ENCODE assay signal across 8 mouse cellular contexts in genomic region chr8:83441656-83442242, GRCm38 (mm10). TPM values are rescaled to one million over a fixed set of nuclear protein-coding genes. Genes with fewer than 3 reads are reported as not detected.
DNase-seq lines count a peak whose midpoint lies in the region; ATAC-seq lines count a peak whose summit lies in the region.

No protein-coding gene starts in this region.

- H3K9me3 ChIP-seq in kidney, embryonic 14.5 days (ENCODE audit: control insufficient read depth, low read length) = no peaks in the 10 kb centered on the region
- no peaks in the 10 kb centered on the region for H3K9me3 ChIP-seq in forebrain, embryonic 12.5 days
- no peaks in the 10 kb centered on the region for H3K9me3 ChIP-seq in limb, embryonic 15.5 days

- 2% methylated on average over 29 of the region's 29 CpGs for WGBS in kidney, embryonic 14.5 days
- under 1% methylated on average over 29 of the region's 29 CpGs for WGBS in forebrain, embryonic 12.5 days
- WGBS in limb, embryonic 15.5 days = 2% methylated on average over 29 of the region's 29 CpGs

- peak overlapping the region; percentile 94 for H3K9ac ChIP-seq in kidney, embryonic 14.5 days (ENCODE audit: low read depth, low read length)
- H3K9ac ChIP-seq in forebrain, embryonic 12.5 days = peak overlapping the region; percentile 94
- H3K9ac ChIP-seq in limb, embryonic 15.5 days = peak overlapping the region; percentile 84

- H3K4me3 ChIP-seq in kidney, embryonic 14.5 days (ENCODE audit: low read length) = peak overlapping the region; percentile 98
- H3K4me3 ChIP-seq in forebrain, embryonic 12.5 days (replicated peaks) = peak overlapping the region; percentile 78
- peak overlapping the region; percentile 84 for H3K4me3 ChIP-seq in limb, embryonic 15.5 days

- no peaks in the 10 kb centered on the region for H3K27me3 ChIP-seq in kidney, embryonic 14.5 days (ENCODE audit: control insufficient read depth, insufficient read depth, low read length)
- H3K27me3 ChIP-seq in forebrain, embryonic 12.5 days = no peaks in the 10 kb centered on the region
- no peaks in the 10 kb centered on the region for H3K27me3 ChIP-seq in limb, embryonic 15.5 days

- no peak for DNase-seq in kidney, postnatal 4 days
- DNase-seq in NIH3T3 (ENCODE audit: low read depth) = peak; percentile 24
- no peak for DNase-seq in spleen, adult 12 weeks (ENCODE audit: low spot score)
- DNase-seq in gastrocnemius, postnatal 14 days = no peak

- peak overlapping the region; percentile 85 for H3K27ac ChIP-seq in kidney, embryonic 14.5 days (ENCODE audit: low read depth, low read length)
- peak overlapping the region; percentile 92 for H3K27ac ChIP-seq in forebrain, embryonic 12.5 days
- H3K27ac ChIP-seq in limb, embryonic 15.5 days = peak overlapping the region; percentile 92

- H3K4me1 ChIP-seq in kidney, embryonic 14.5 days (ENCODE audit: control insufficient read depth, insufficient read depth, low read length) = peaks cover 4% of the 10 kb centered on the region; the same call in 1 of the 2 replicates
- peaks cover 19% of the 10 kb centered on the region for H3K4me1 ChIP-seq in forebrain, embryonic 12.5 days
- peaks cover 15% of the 10 kb centered on the region; the same call in 1 of the 2 replicates for H3K4me1 ChIP-seq in limb, embryonic 15.5 days

- peak overlapping the region; percentile 74 for H3K4me2 ChIP-seq in kidney, embryonic 14.5 days (replicated peaks; ENCODE audit: low read depth, low read length)
- H3K4me2 ChIP-seq in forebrain, embryonic 12.5 days = peak overlapping the region; percentile 62
- peak overlapping the region; percentile 71 for H3K4me2 ChIP-seq in limb, embryonic 15.5 days

- peaks cover 4% of the 10 kb centered on the region; the same call in 1 of the 2 replicates for H3K36me3 ChIP-seq in kidney, embryonic 14.5 days (ENCODE audit: control insufficient read depth, insufficient read depth, low read length)
- H3K36me3 ChIP-seq in forebrain, embryonic 12.5 days (replicated peaks) = peaks cover 10% of the 10 kb centered on the region
- peaks cover 9% of the 10 kb centered on the region; the same call in 1 of the 2 replicates for H3K36me3 ChIP-seq in limb, embryonic 15.5 days

- intact Hi-C loops in gastrocnemius, postnatal 14 days (cut with DNase I; ENCODE audit: low total_unique reads) = loop anchor here (10.0 kb wide), 1 partner anchor 117 kb away; no protein-coding TSS in a partner anchor

- no peak for ATAC-seq in kidney, embryonic 14.5 days (ENCODE audit: low FRiP score, low TSS enrichment)
- no peak for ATAC-seq in forebrain, embryonic 12.5 days (ENCODE audit: low FRiP score)
- no peak for ATAC-seq in limb, embryonic 15.5 days (ENCODE audit: insufficient number of reproducible peaks, low FRiP score, low TSS enrichment, low read depth)
- ATAC-seq in CD4-positive, CD25-positive, alpha-beta regulatory T cell, adult 4 months = no peak

RNA-seq across cellular contexts. Expression of gene Scoc, which starts 16.4 kb away (rescaled TPM):
- polyA plus RNA-seq in kidney, embryonic 14.5 days (2014; fragmentation: Nextera tagmentation; extraction: Ambion mirVana) = 117 and 132 TPM in 2 replicates
- 167 and 176 TPM in 2 replicates for polyA plus RNA-seq in forebrain, embryonic 12.5 days (2016; fragmentation: Nextera tagmentation; extraction: Ambion mirVana)
- polyA plus RNA-seq in limb, embryonic 15.5 days (2015; fragmentation: Nextera tagmentation; extraction: Ambion mirVana) = 96.1 and 112 TPM in 2 replicates
- polyA plus RNA-seq in CD4-positive, CD25-positive, alpha-beta regulatory T cell, adult 4 months (2017; shearing (Covaris generic)) = 10 to 100 TPM; 28.3 to 38.3 TPM
- total RNA-seq in gastrocnemius, postnatal 14 days (2021) = 10 to 100 TPM; 36.4 to 41.2 TPM

RNA-seq across cellular contexts. Expression of gene Clgn, which starts 52.1 kb away (rescaled TPM):
- polyA plus RNA-seq in kidney, embryonic 14.5 days (2014; fragmentation: Nextera tagmentation; extraction: Ambion mirVana) = 0.04 and 0.20 TPM in 2 replicates
- polyA plus RNA-seq in forebrain, embryonic 12.5 days (2016; fragmentation: Nextera tagmentation; extraction: Ambion mirVana) = 6.3 and 6.8 TPM in 2 replicates
- 0.24 and 0.36 TPM in 2 replicates for polyA plus RNA-seq in limb, embryonic 15.5 days (2015; fragmentation: Nextera tagmentation; extraction: Ambion mirVana)
- polyA plus RNA-seq in CD4-positive, CD25-positive, alpha-beta regulatory T cell, adult 4 months (2017; shearing (Covaris generic)) = not detected
- not detected for total RNA-seq in gastrocnemius, postnatal 14 days (2021)
